Mouse (Mus musculus) ovary, postnatal 36 days (tissue): Measurements from ENCODE around the gene Psmc1.

ENCODE experiments used
- DNase-seq: peaks from one replicate; pipeline ENCODE4 v3.0.0; 2022; ENCODE audit warnings: low spot score, mixed read lengths

Gene Psmc1

DNA sequence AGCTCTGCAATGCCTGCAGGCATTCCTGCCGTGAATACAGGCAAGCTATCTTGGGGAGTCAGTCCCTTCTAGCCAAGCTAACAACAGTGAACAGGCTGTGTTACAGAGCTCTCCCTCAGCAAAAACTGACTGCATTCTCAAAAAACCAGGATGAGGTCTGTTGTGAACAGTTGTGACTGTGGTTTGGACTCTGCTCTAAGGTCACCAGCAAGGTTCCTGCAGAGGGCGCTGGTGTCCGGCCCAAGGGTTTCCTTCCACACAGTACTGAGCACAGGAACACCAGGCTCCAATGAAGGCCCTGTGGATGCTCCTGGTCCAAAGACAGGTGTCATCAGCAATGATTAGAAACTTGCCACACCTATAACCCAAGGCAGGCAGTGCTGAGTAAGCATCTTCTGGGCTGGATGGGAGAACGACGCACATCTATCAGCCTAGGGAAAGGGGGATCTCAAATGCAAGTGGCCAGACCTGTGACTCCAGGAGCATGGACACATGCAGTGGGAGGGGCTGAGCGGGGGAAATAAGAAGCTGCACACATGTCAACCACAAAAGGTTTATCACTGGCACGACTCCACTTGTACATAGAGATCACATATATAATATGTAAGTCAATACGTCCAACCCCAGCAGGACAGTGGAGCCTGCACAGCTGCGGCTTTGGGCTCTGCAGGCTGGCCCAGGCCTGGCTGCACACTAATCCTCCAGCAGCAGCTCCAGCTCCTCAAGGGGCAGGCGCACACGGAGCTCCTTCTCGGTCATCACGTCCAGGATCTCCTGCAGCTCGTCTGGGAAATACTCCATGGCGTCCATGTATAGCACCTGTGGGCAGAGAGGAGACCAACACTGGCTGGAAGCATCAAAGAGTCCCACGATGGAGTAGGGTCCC, 15.2 kb downstream of the Psmc1 start:
- DNase-seq, result no peak

- no peak for DNase-seq
These were observed 17.3 kb downstream of the Psmc1 start for GRCm38 (mm10) chr12:100126968-100127865.

- no peak for DNase-seq
These were observed 18.0 kb downstream of the Psmc1 start for GRCm38 (mm10) chr12:100127866-100128480.

DNA sequence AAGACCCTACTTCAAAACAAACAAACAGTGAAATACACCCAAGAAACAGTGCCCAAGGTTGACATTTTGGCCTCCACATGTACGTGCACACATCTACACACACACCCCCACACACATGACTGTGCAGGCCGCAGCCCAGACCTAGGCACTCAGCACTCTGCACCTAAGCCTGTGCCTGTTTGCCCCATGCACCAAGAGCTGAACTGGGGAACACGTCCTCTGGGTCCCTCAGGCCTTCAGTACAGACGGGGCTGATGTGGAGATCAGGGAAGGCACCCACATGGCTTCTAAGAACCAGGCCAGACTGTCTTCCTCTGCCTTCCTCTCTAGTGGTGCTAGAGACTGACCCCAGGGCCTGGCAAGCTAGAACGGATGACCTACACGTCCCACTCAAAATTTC, 18.6 kb downstream of the Psmc1 start:
- DNase-seq, result no peak

GRCm38 (mm10) chr12:100128961-100129360, 19.0 kb downstream of the Psmc1 start:
- DNase-seq, result no peak

GRCm38 (mm10) chr12:100131167-100131566, 21.2 kb downstream of the Psmc1 start:
- DNase-seq, result no peak

DNA sequence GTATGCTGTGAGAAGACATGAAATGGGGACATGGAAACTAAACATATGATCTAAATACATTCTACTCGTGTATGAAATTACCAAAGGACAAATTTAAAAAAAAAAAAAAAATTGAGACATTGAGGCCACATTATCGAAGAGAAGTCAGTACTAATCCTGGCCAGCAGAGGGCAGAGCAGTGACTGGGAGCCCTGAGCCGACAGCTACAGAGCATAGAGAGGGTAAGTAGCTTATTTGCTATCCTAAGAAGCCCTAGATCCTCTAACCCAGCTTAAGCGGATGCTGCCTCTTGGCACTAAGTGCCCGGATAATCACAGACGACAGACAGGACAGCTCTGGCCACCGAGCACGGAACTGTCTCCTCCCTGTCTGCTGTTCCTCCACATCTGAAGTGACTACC, 21.7 kb downstream of the Psmc1 start:
- peak; percentile 46 for DNase-seq

GRCm38 (mm10) chr12:100134395-100134936, 24.5 kb downstream of the Psmc1 start:
- DNase-seq, result no peak

GRCm38 (mm10) chr12:100135117-100135516, 25.2 kb downstream of the Psmc1 start:
- DNase-seq, result no peak

DNA sequence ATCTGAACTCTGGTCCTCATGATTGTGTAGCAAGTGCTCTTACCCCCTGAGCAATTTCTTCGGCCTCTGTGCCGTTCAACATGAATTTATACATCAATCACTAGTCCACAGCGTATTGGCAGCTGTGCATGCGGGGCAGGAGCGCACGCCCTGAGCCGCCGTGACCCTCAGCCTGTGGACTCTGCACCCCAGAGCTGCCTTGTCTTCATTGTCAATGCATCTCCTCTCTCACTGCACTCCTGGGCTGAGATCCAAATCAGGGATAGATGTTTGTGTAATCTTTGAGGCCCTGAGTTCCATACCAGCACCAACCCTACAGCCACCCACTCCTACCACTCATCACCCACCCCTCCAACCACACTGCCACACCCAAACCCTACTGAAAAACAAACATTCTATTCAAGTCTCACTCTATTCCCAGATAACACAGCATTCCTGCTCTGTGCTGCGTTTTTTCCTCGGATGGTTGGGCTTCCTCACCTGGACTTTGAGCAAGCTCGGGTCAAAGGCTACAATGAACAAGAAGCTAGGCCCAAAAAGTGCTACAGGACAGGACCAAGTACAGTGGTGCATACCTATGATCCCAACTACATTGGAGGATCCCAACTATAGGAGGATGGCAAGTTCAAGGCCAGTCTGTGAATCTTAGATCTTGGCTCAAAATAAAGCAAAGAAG, 33.0 kb downstream of the Psmc1 start:
- no peak for DNase-seq

DNA sequence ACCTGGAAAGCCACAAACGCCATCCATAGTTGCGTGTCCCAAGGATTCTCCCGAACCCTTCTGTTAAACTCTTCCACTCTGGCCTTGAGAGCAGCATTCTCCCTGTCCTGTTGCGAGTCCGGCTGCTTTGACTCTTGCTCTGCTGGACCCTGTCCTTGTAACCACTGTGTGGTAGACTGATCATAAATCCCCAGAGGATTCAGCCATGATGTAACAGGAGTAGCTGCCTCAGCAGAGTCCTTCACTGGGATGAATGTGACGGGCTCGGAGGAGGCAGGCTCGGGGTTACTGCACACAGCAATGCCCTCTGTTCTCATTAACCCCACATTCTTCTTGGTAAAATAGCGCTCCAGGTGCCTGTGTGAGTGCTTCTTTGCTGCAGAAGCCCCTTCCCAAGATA, 33.8 kb downstream of the Psmc1 start:
- no peak for DNase-seq

DNA sequence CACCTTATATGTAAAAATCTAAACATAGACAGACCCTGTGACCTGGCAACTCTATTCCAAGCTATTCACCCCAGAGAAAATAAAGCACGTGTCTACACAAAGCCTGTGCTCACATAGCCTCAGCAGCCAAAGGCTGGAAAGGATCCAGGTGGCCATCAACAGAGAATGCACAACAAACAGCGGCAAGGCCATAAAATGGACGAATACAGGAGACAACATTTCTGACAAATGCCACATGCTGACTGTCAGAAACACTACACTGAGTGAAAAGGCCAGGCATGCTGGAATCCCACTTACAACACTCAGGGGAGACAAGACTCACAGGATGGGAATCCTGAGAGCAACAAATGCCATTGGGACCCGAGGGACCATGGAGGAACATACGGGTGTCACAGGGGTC, 34.3 kb downstream of the Psmc1 start:
- DNase-seq, result no peak

DNA sequence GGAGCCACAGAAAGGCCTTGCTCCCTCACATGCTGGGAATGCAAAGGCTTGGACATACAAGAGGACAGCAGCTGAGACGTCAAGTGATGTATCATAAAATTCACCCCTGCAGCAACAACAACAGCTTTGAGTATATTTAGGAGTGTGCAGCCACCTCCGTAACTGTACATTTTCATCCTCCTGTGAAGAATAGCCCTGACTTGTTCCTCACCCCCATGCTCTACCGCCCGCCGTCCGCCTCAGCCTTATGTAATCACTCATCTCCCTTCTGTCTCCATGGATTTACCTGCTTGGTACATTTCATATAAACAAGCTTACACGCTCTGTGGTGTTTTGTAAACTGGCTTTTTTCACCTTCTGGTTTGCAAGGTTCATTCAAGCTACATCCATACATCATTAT, 42.5 kb downstream of the Psmc1 start:
- DNase-seq, result no peak

- DNase-seq, result peak; percentile 83
These were observed 49.5 kb downstream of the Psmc1 start, which contains the start of gene Nrde2 for GRCm38 (mm10) chr12:100159261-100159975. Gene Nrde2 (minus strand): TSS chr12:100159653.

GRCm38 (mm10) chr12:100164991-100165500, 55.1 kb downstream of the Psmc1 start:
- no peak for DNase-seq

DNA sequence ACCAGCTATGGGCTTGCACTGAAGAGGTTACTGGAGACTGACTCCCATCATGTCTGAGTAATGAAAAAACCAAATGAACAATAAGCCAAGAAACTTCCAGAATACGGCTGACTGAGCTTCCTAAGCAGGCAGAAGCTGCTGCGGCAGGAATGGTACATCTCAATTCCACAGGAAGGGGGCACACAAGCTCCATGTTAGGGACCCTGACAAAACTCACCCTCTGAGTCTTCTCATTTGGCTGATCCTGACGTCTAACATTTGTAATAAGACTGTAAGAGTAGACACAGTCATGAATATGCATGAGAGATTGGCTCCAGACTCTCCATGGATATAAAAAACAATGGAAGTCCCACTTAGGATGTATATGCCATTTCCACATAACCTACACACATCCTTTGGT, 56.2 kb downstream of the Psmc1 start:
- DNase-seq, result peak; percentile 17

DNA sequence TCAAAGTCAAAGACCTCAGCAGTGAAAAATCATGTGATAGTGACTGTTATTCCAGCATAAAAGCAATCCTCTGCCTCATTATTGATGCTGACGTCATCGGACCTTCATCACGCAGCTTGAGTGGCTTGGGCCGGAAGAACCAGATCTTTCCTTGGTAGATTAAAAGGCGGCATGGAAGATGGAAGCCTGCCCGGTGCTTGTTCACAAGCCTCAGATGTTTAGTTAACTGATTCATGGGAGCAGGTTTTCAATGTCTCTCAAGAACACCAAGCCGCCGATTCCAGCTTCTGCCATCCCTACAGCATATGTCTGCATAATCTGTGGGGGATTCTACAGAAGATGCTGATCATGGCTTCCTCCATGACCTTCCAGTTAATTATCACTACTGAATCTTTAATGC, 57.0 kb downstream of the Psmc1 start:
- no peak for DNase-seq

- DNase-seq, result no peak
These were observed 57.5 kb downstream of the Psmc1 start for GRCm38 (mm10) chr12:100167502-100167901.

GRCm38 (mm10) chr12:100167931-100168871, 58.2 kb downstream of the Psmc1 start:
- peak; percentile 34 for DNase-seq
